ENCODE assay signal across 7 mouse cellular contexts in the genomic region with DNA sequence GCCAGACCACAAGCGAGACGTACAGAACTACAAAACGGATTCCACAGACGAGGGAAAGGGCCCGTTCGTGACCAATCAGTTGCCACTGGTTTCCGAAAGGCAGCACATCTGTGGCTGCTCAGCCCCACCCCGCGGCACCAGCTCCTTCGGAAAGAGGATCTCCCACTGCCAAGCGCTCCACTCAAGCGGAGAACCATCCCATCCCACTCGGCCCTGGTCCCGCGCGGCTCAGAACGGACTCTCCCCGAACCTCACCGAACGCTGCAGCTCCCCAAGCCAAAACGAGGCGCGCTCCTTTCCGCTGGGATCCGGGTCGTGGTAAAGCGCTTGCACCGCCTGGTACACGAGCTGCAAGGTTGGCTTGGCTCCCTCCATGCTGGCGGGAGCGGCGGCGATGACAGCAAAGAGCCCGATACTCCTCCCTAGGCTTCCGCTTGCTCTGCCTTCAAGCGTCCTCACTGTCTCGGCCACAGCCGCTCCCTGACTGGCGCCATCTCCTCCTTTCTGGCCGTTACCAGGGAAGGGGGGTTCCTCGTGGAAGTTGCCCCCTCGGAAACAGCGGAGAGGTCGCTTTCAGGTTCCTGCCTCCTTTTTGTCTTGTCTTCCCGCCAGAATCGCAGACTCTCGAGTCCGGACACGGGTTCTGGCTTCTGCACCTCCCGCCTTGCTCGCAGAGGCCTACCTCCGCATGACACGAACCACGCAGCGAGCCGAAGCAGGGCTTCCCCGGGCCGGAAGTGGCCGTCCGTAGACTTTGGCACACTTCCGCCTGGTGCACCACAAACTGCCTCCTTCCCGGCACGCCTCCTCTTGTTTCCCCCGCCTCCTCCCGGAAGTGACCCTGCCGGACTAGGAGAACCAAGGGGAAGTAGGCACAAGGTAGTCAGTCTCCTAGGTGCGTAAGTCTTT. TPM values are rescaled to one million over a fixed set of nuclear protein-coding genes. Genes with fewer than 3 reads are reported as not detected.
DNase-seq lines count a peak whose midpoint lies in the region; ATAC-seq lines count a peak whose summit lies in the region.

A gene (minus strand): TSS at position 777 of the 909 bp plus-strand sequence.

- H3K27me3 ChIP-seq in embryonic facial prominence, embryonic 11.5 days (ENCODE audit: control insufficient read depth, insufficient read depth, low read length), result no peaks in the 10 kb centered on the region
- no peaks in the 10 kb centered on the region for H3K27me3 ChIP-seq in limb, embryonic 10.5 days (ENCODE audit: low read depth, poor library complexity, severe bottlenecking)
- 0 out of 2 replicates have a peak, but pooled peaks cover 7% of the 10 kb centered on the region for H3K27me3 ChIP-seq in midbrain, embryonic 13.5 days

- peak; percentile 96 for DNase-seq in adrenal gland, postnatal 14 days
- DNase-seq in embryonic facial prominence, embryonic 11.5 days (ENCODE audit: low spot score), result peak; percentile 94
- peak; percentile 93 for DNase-seq in kidney, adult 11 months
- DNase-seq in limb, embryonic 10.5 days (ENCODE audit: low spot score), result peak; percentile 94
- peak; percentile 86 for DNase-seq in spleen, adult 12 weeks (ENCODE audit: low spot score)

- peak within 1 kb of the TSS; percentile 64 for H3K4me2 ChIP-seq in embryonic facial prominence, embryonic 11.5 days (ENCODE audit: low read depth, low read length)
- peak within 1 kb of the TSS; percentile 84 for H3K4me2 ChIP-seq in midbrain, embryonic 13.5 days (replicated peaks)

- no peaks in the 10 kb centered on the region for H3K9me3 ChIP-seq in embryonic facial prominence, embryonic 11.5 days (replicated peaks; ENCODE audit: control insufficient read depth, low read length)
- no peaks in the 10 kb centered on the region for H3K9me3 ChIP-seq in limb, embryonic 10.5 days (replicated peaks)
- H3K9me3 ChIP-seq in midbrain, embryonic 13.5 days, result 0 out of 2 replicates have a peak, but pooled peaks cover 5% of the 10 kb centered on the region

- WGBS in embryonic facial prominence, embryonic 11.5 days, result under 1% methylated on average over 67 of the region's 67 CpGs
- under 1% methylated on average over 67 of the region's 67 CpGs for WGBS in limb, embryonic 10.5 days
- under 1% methylated on average over 67 of the region's 67 CpGs for WGBS in midbrain, embryonic 13.5 days

- peak within 1 kb of the TSS; percentile 97 for H3K4me3 ChIP-seq in embryonic facial prominence, embryonic 11.5 days (ENCODE audit: low read depth, low read length)
- peak within 1 kb of the TSS; percentile 93 for H3K4me3 ChIP-seq in limb, embryonic 10.5 days
- peak within 1 kb of the TSS; percentile 100 for H3K4me3 ChIP-seq in midbrain, embryonic 13.5 days (replicated peaks)

- peak; percentile 92 for ATAC-seq in embryonic facial prominence, embryonic 11.5 days (replicated peaks; ENCODE audit: insufficient number of reproducible peaks, low FRiP score, low TSS enrichment, low read depth)
- peak; percentile 98 for ATAC-seq in granulocyte monocyte progenitor cell, adult 5-6 weeks (replicated peaks; ENCODE audit: poor library complexity, severe bottlenecking)
- ATAC-seq in midbrain, embryonic 13.5 days, result peak; percentile 99

- H3K9ac ChIP-seq in embryonic facial prominence, embryonic 11.5 days (replicated peaks; ENCODE audit: low read length), result peak within 1 kb of the TSS; percentile 97
- H3K9ac ChIP-seq in midbrain, embryonic 13.5 days (replicated peaks), result peak within 1 kb of the TSS; percentile 94

- H3K36me3 ChIP-seq in embryonic facial prominence, embryonic 11.5 days (replicated peaks; ENCODE audit: control insufficient read depth, insufficient read depth, low read depth, low read length), result no peaks in the 10 kb centered on the region
- no peaks in the 10 kb centered on the region for H3K36me3 ChIP-seq in limb, embryonic 10.5 days
- H3K36me3 ChIP-seq in midbrain, embryonic 13.5 days, result no peaks in the 10 kb centered on the region

- peak within 1 kb of the TSS; percentile 78 for H3K27ac ChIP-seq in embryonic facial prominence, embryonic 11.5 days (replicated peaks; ENCODE audit: low read depth, low read length)
- H3K27ac ChIP-seq in limb, embryonic 10.5 days, result peak within 1 kb of the TSS; percentile 90
- H3K27ac ChIP-seq in midbrain, embryonic 13.5 days, result peak within 1 kb of the TSS; percentile 90

- no peaks in the 10 kb centered on the region for H3K4me1 ChIP-seq in embryonic facial prominence, embryonic 11.5 days (ENCODE audit: control insufficient read depth, insufficient read depth, low read length)
- H3K4me1 ChIP-seq in limb, embryonic 10.5 days, result peaks cover 8% of the 10 kb centered on the region
- H3K4me1 ChIP-seq in midbrain, embryonic 13.5 days (replicated peaks), result peaks cover 30% of the 10 kb centered on the region

RNA-seq across cellular contexts. Expression of the gene that starts here (rescaled TPM):
- total RNA-seq in adrenal gland, postnatal 14 days (2021), result 52.8 and 57.2 TPM in 2 replicates
- polyA plus RNA-seq in embryonic facial prominence, embryonic 11.5 days (2014; fragmentation: Nextera tagmentation; extraction: Ambion mirVana), result 117 and 125 TPM in 2 replicates
- 66.4 and 89.6 TPM in 2 replicates for total RNA-seq in granulocyte monocyte progenitor cell, adult 5-6 weeks (2014; fragmentation: Nextera tagmentation)
- 74.5 and 77.2 TPM in 2 replicates for total RNA-seq in granulocyte monocyte progenitor cell, adult 5-6 weeks (2017)
- polyA plus RNA-seq in limb, embryonic 10.5 days (2016; fragmentation: Nextera tagmentation; extraction: Ambion mirVana), result 115 and 128 TPM in 2 replicates
- polyA plus RNA-seq in midbrain, embryonic 13.5 days (2015; fragmentation: Nextera tagmentation; extraction: Ambion mirVana), result 97.7 and 106 TPM in 2 replicates

Comparison
In these comparisons a context has a peak if more than half of its experiments do, and no peak if none do; other contexts are left out.
1. Peak in every context shown above with its lines: DNase-seq, ATAC-seq, H3K4me3 ChIP-seq and H3K27ac ChIP-seq.